Mouse (Mus musculus): ENCODE results near the gene Cd200r1. TPM values are rescaled to one million over a fixed set of nuclear protein-coding genes. Genes with fewer than 3 reads are reported as not detected.
"Not testable (repeated sequence)": the region's sequence is repeated elsewhere in the genome, so short reads cannot be mapped to it uniquely, and the experiment has no call there.

The Cd200r1 gene
- polyA plus RNA-seq, 1 experiment: 0.42 TPM

DNA sequence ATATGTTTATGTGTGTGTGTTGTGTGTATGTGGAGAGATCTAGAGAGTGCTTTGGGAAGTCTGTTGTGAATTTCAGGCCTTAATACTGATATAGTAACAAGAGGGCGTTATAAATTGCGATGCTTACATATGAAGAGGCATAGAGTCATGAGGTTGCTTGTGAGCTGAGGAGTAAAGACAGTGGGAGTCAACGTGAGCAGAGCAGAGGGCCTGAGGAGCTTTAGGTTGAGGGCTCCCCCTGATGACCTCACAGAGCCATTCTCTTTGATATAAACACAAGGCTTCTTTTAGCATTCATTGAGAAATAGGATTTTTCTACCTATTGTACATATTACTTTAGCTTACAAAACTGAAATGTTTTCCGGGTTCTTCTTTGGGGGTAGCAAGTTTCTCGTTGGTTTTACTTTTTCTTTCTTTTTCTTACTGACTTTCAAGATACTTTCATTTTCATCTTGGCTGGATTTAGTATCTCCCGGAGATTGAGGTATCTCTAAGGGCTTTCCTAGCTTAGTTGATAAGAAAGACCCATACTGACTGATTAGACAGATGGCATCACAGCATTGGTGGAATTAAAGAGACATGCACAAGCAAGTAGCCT lies 47.0 kb downstream of the Cd200r1 start:
- no peak for TF ChIP-seq CTCF (IDR thresholded peaks at IDR 0.05; ENCODE audit: borderline replicate concordance, extremely low read depth, insufficient read depth, insufficient read length)
- no peak for TF ChIP-seq POLR2A (IDR thresholded peaks at IDR 0.05; ENCODE audit: borderline replicate concordance, extremely low read depth, insufficient read depth, insufficient read length, poor library complexity, severe bottlenecking)
- no peak for DNase-seq (ENCODE audit: low read depth)

DNA sequence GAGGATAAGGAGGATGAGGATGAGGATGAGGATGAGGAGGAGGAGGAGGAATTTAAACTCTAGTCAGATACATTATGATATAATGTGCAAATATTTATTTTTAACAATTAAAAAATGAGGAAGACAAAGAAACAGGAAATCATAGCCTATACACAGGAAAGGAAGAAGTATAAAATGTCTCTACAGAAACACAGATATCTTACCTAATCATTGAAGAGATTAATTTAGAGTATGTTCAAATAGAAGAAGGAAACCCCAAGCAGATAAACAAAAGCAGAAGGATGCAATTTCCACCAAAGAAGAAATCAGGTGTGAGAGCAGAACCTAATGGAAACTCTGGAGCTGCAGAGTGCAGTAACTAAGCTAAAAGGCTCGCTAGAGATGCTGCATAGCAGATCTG lies 52.5 kb downstream of the Cd200r1 start:
- TF ChIP-seq POLR2A (IDR thresholded peaks at IDR 0.05; ENCODE audit: borderline replicate concordance, extremely low read depth, insufficient read depth, insufficient read length, poor library complexity, severe bottlenecking) (no peak), CTCF (IDR thresholded peaks at IDR 0.05; ENCODE audit: borderline replicate concordance, extremely low read depth, insufficient read depth, insufficient read length) (no peak)
- DNase-seq (ENCODE audit: low read depth): no peak

DNA sequence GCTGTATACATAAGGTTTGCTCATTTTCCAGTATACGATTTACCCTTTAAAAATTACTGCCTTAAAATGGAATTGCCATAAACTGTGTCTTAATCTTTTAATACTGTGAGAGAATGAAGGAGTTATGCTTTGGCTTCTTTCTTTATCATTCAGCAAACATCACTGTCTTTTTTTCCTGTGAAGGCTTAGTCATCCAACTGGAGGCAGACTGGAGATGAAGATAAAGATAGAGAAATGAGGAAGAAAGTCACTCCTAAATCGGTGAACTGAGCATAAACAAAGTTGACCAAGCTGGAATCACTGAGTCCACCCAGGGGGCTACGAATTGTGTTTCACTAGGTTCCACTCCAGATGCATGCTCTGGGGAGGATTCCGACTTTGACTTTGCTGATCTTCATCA lies 55.0 kb downstream of the Cd200r1 start:
- no peak for DNase-seq (ENCODE audit: low read depth)
- no peak for TF ChIP-seq CTCF (IDR thresholded peaks at IDR 0.05; ENCODE audit: borderline replicate concordance, extremely low read depth, insufficient read depth, insufficient read length)
- no peak for TF ChIP-seq POLR2A (IDR thresholded peaks at IDR 0.05; ENCODE audit: borderline replicate concordance, extremely low read depth, insufficient read depth, insufficient read length, poor library complexity, severe bottlenecking)

DNA sequence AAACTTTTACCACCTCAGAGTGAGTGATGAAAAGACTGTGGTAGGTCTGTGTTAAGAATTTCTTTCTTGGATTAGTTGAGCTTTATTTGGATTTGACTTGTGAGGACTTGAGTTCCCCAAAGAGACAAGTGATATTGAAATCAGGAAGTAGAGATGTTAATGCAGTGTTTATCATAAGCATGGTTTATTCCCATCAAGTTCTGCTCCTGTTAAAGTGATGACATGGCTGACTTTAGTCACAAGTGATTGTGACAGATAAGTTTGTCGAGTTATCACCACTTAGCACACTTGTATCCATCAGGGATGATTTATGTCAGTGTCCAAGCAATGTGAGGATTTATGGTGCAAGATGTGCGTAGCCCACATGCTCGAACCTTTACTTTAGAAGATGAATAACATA lies 66.8 kb downstream of the Cd200r1 start:
- DNase-seq (ENCODE audit: low read depth): no peak
- TF ChIP-seq POLR2A (IDR thresholded peaks at IDR 0.05; ENCODE audit: borderline replicate concordance, extremely low read depth, insufficient read depth, insufficient read length, poor library complexity, severe bottlenecking) (no peak), CTCF (IDR thresholded peaks at IDR 0.05; ENCODE audit: borderline replicate concordance, extremely low read depth, insufficient read depth, insufficient read length) (no peak)

DNA sequence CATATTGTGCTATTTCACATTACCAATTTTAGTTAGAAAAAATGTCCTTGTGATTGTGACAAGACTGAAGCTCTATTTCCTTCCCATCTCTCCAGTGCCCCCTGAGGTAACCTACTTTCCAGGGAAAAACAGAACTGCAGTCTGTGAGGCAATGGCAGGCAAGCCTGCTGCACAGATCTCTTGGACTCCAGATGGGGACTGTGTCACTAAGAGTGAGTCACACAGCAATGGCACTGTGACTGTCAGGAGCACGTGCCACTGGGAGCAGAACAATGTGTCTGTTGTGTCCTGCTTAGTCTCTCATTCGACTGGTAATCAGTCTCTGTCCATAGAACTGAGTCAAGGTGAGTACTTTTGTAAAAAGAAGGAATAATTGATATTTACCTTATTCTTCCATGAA lies 67.7 kb downstream of the Cd200r1 start:
- DNase-seq (ENCODE audit: low read depth): not testable (repeated sequence)

Other genes starting within 250 kb of the Cd200r1 start
- gene Boc, start 206.8 kb upstream of the Cd200r1 start, polyA plus RNA-seq (2012; rRNA removed): 20.2 and 20.5 TPM in 2 replicates
- 6.2 and 6.3 TPM in 2 replicates for gene Nepro, start 41.4 kb upstream of the Cd200r1 start, polyA plus RNA-seq (2012; rRNA removed)
- gene Gtpbp8, start 19.4 kb upstream of the Cd200r1 start, polyA plus RNA-seq (2012; rRNA removed): 16.2 and 18.6 TPM in 2 replicates
- 0.04 and 0.08 TPM in 2 replicates for gene Cd200r4, start 46.0 kb downstream of the Cd200r1 start, polyA plus RNA-seq (2012; rRNA removed)
- gene Cd200r2, start 101.4 kb downstream of the Cd200r1 start, polyA plus RNA-seq (2012; rRNA removed): not detected in 2 replicates
- gene Cd200r3, start 177.9 kb downstream of the Cd200r1 start, polyA plus RNA-seq (2012; rRNA removed): 0.08 TPM in 1 of 2 replicates, not detected in the other